Mouse (Mus musculus) adrenal gland, adult 8-10 months (tissue): ENCODE measurements around the gene Palb2. TPM values are rescaled to one million over a fixed set of nuclear protein-coding genes. Genes with fewer than 3 reads are reported as not detected.
"Not testable (repeated sequence)": the region's sequence is repeated elsewhere in the genome, so short reads cannot be mapped to it uniquely, and the experiment has no call there.

ENCODE experiments used
- DNase-seq: peaks from one replicate; pipeline ENCODE4 v3.0.0; 2022
- total RNA-seq, 4 experiments: library from RNA; stranded (reverse); gene quantifications; 2 replicates each; pipeline ENCODE4 v1.2.4; 2022

The Palb2 gene
- 1 to 10 TPM; 1.5 to 2.5 (median 2.1) TPM for total RNA-seq

- DNase-seq: peak; percentile 97
Observed at GRCm38 (mm10) chr7:122132497-122133337, at the start of gene Palb2, which contains the start of gene Dctn5. TSS of gene Palb2 (minus strand) at chr7:122132985. TSS of gene Dctn5 (plus strand) at chr7:122133041.

GRCm38 (mm10) chr7:122180720-122181119, 47.9 kb upstream of the Palb2 start:
- DNase-seq: no peak

GRCm38 (mm10) chr7:122171613-122172012, 38.8 kb upstream of the Palb2 start:
- no peak for DNase-seq

- DNase-seq: no peak
Observed at GRCm38 (mm10) chr7:122170705-122171104, 37.9 kb upstream of the Palb2 start.

- DNase-seq: no peak
Observed at GRCm38 (mm10) chr7:122167203-122167602, 34.4 kb upstream of the Palb2 start.

GRCm38 (mm10) chr7:122163766-122164165, 31.0 kb upstream of the Palb2 start:
- no peak for DNase-seq

GRCm38 (mm10) chr7:122160037-122160436, 27.3 kb upstream of the Palb2 start:
- no peak for DNase-seq

GRCm38 (mm10) chr7:122158915-122159902, 26.4 kb upstream of the Palb2 start, which contains the start of gene Plk1:
TSS of gene Plk1 (plus strand) at chr7:122159439.
- peak; percentile 72 for DNase-seq

GRCm38 (mm10) chr7:122158488-122158887, 25.7 kb upstream of the Palb2 start:
- DNase-seq: no peak

GRCm38 (mm10) chr7:122152473-122152872, 19.7 kb upstream of the Palb2 start:
- DNase-seq: no peak

- no peak for DNase-seq
Observed at GRCm38 (mm10) chr7:122140991-122141390, 8.2 kb upstream of the Palb2 start.

- DNase-seq: no peak
Observed at GRCm38 (mm10) chr7:122138190-122138589, 5.4 kb upstream of the Palb2 start.

GRCm38 (mm10) chr7:122137071-122137470, 4.3 kb upstream of the Palb2 start:
- no peak for DNase-seq

- DNase-seq: no peak
Observed at GRCm38 (mm10) chr7:122135070-122135469, 2.3 kb upstream of the Palb2 start.

GRCm38 (mm10) chr7:122133338-122133625, 497 bp upstream of the Palb2 start:
- no peak for DNase-seq

- DNase-seq: no peak
Observed at GRCm38 (mm10) chr7:122131834-122132233, 951 bp downstream of the Palb2 start.

GRCm38 (mm10) chr7:122126946-122127345, 5.8 kb downstream of the Palb2 start:
- DNase-seq: no peak

- no peak for DNase-seq
Observed at GRCm38 (mm10) chr7:122125636-122126035, 7.1 kb downstream of the Palb2 start.

GRCm38 (mm10) chr7:122123518-122123917, 9.3 kb downstream of the Palb2 start:
- no peak for DNase-seq

GRCm38 (mm10) chr7:122108206-122108605, 24.6 kb downstream of the Palb2 start:
- DNase-seq: no peak

GRCm38 (mm10) chr7:122101747-122102244, 31.0 kb downstream of the Palb2 start, which contains the start of gene Ndufab1:
TSS of gene Ndufab1 (minus strand) at chr7:122101886.
- peak; percentile 78 for DNase-seq

- DNase-seq: not testable (repeated sequence)
Observed at GRCm38 (mm10) chr7:122101014-122101746, 31.6 kb downstream of the Palb2 start.
